Mouse (Mus musculus) forebrain, embryonic 16.5 days (tissue): ENCODE measurements around the gene Palm3. TPM values are rescaled to one million over a fixed set of nuclear protein-coding genes. Genes with fewer than 3 reads are reported as not detected.

Experiments
- ATAC-seq: fragments of 200-750 bp; cut with Nextera tagmentation; 2 replicates; pipeline ENCODE4 v1.8.0; 2017; ENCODE audit warnings: mild to moderate bottlenecking, moderate library complexity
- H3K27ac ChIP-seq: fragments of 300-500 bp; sonication (generic); 2 replicates; pipeline ENCODE4 v1.5.1; 2014; ENCODE audit warnings: low read length, control low read depth
- H3K27me3 ChIP-seq: fragments of 300-500 bp; sonication (generic); replicated peaks from 2 replicates; pipeline ENCODE4 v1.6.1; 2014; ENCODE audit warnings: low read length; ENCODE audit not compliant: control insufficient read depth, insufficient read depth
- H3K36me3 ChIP-seq: fragments of 300-500 bp; sonication (generic); 2 replicates; pipeline ENCODE4 v1.6.1; 2014; ENCODE audit not compliant: control insufficient read depth, insufficient read depth
- H3K4me1 ChIP-seq: fragments of 300-500 bp; sonication (generic); replicated peaks from 2 replicates; pipeline ENCODE4 v1.6.1; 2014; ENCODE audit warnings: low read length; ENCODE audit not compliant: control insufficient read depth, insufficient read depth
- H3K4me2 ChIP-seq: fragments of 300-500 bp; sonication (generic); 2 replicates; pipeline ENCODE4 v1.6.1; 2014; ENCODE audit warnings: mild to moderate bottlenecking, low read length, control low read depth
- H3K4me3 ChIP-seq: fragments of 300-500 bp; sonication (generic); replicated peaks from 2 replicates; pipeline ENCODE4 v1.5.1; 2014; ENCODE audit warnings: mild to moderate bottlenecking, low read length, control low read depth
- H3K9ac ChIP-seq: fragments of 300-500 bp; sonication (generic); replicated peaks from 2 replicates; pipeline ENCODE4 v1.6.1; 2014; ENCODE audit warnings: low read depth, low read length, control low read depth
- H3K9me3 ChIP-seq: fragments of 300-500 bp; sonication (generic); 2 replicates; pipeline ENCODE4 v1.6.1; 2016; ENCODE audit warnings: low read length; ENCODE audit not compliant: control insufficient read depth
- WGBS: fragments of 180-500 bp; shearing (Covaris S2); extraction: QIAGEN DNeasy Blood & Tissue Kit; methylation state at CpG from one replicate; pipeline ENCODE4 v1.1.7; 2014; 5-methylcytosine and 5-hydroxymethylcytosine counted together
- polyA plus RNA-seq: library from polyadenylated mRNA; unstranded; fragments of >200 nt; fragmentation: Nextera tagmentation; extraction: Ambion mirVana; gene quantifications from 2 replicates; pipeline ENCODE4 v1.2.1, GENCODE M21; 2015

Palm3 gene
- polyA plus RNA-seq, 1 experiment from 2014 or later = 2.0 TPM

DNA sequence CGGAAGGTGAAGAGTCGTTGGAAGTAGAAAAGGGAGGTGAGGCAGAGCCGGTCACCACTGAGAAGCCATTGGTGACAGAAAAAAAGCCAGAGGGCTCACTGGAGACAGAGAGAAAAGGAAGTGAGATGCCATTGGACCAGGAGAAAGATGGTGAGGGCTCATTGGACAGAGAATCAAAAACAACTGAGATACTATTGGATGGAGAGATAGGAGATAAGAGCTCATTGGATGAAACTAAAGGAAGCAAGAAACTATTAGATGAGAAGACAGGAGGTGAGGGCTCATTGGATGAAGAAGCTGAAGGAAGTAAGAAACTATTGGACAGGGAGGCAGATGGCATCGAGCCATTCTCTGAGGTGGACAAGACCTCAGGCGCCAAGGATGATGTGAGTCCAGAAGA lies 8.0 kb downstream of the Palm3 start:
- Histone ChIP-seq H3K4me2 (no peak overlapping the region), H3K27me3 (peaks cover 11% of the 10 kb centered on the region), H3K36me3 (no peaks in the 10 kb centered on the region), H3K9me3 (no peaks in the 10 kb centered on the region), H3K9ac (no peak overlapping the region), H3K4me3 (no peak overlapping the region), H3K27ac (no peak overlapping the region), H3K4me1 (peaks cover 10% of the 10 kb centered on the region; the same call in 1 of the 2 replicates)
- WGBS = 91% methylated on average over 5 of the region's 5 CpGs
- no peak for ATAC-seq

DNA sequence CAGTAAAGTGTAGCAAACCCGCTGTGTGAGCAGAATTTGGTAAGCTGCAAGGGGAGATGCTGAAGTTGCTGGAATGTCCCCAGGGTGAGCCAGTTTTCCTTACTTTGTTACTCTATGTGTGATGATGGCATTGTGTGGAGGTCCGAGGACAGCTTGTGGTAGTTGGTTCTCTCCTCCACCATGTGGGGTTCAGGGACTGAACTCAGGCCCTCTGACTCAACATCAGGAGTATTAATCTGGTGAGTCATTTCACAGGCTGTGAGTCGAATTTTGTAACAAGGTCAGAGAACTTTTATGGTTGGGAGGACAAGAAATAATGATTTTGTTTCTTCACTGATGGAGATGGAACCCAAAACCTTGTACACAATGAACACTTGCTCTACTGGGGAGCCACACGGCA lies 11.5 kb downstream of the Palm3 start:
- no peak overlapping the region for H3K4me3 ChIP-seq
- no peaks in the 10 kb centered on the region for H3K4me1 ChIP-seq
- H3K9ac ChIP-seq = no peak overlapping the region
- no peaks in the 10 kb centered on the region for H3K9me3 ChIP-seq
- ATAC-seq = no peak
- peaks cover 4% of the 10 kb centered on the region; the same call in 1 of the 2 replicates for H3K27me3 ChIP-seq
- WGBS = 79% methylated on average over 4 of the region's 4 CpGs
- no peak overlapping the region for H3K4me2 ChIP-seq
- H3K27ac ChIP-seq = no peak overlapping the region
- H3K36me3 ChIP-seq = no peaks in the 10 kb centered on the region

GRCm38 (mm10) chr8:84038015-84038414 lies 16.7 kb downstream of the Palm3 start:
- Histone ChIP-seq H3K4me3 (no peak overlapping the region), H3K4me2 (no peak overlapping the region), H3K36me3 (no peaks in the 10 kb centered on the region), H3K9me3 (no peaks in the 10 kb centered on the region), H3K27me3 (peaks cover 20% of the 10 kb centered on the region), H3K9ac (no peak overlapping the region), H3K4me1 (peaks cover 12% of the 10 kb centered on the region), H3K27ac (no peak overlapping the region)
- 79% methylated on average over 5 of the region's 5 CpGs for WGBS
- no peak for ATAC-seq

GRCm38 (mm10) chr8:84039050-84039449 lies 17.8 kb downstream of the Palm3 start:
- Histone ChIP-seq H3K9me3 (no peaks in the 10 kb centered on the region), H3K36me3 (no peaks in the 10 kb centered on the region), H3K4me1 (peaks cover 14% of the 10 kb centered on the region), H3K4me3 (no peak overlapping the region), H3K4me2 (no peak overlapping the region), H3K27ac (no peak overlapping the region), H3K9ac (no peak overlapping the region), H3K27me3 (peaks cover 29% of the 10 kb centered on the region)
- 0 out of 2 replicates have a peak, but pooled peaks have one; percentile 23 for ATAC-seq
- 5% methylated on average over 5 of the region's 5 CpGs for WGBS

GRCm38 (mm10) chr8:84042066-84042947 lies 21.0 kb downstream of the Palm3 start, which contains the start of gene Il27ra:
Gene Il27ra, minus strand, starts transcription at chr8:84042589.
- Histone ChIP-seq H3K36me3 (no peaks in the 10 kb centered on the region), H3K9me3 (no peaks in the 10 kb centered on the region), H3K9ac (peak within 1 kb of the TSS; percentile 53), H3K4me1 (peaks cover 16% of the 10 kb centered on the region), H3K4me3 (peak within 1 kb of the TSS; percentile 36), H3K27ac (no peak within 1 kb of the TSS), H3K27me3 (peaks cover 36% of the 10 kb centered on the region), H3K4me2 (peak within 1 kb of the TSS; percentile 58)
- WGBS = 3% methylated on average over 40 of the region's 40 CpGs
- peak; percentile 47; the same call in 1 of the 2 replicates for ATAC-seq

DNA sequence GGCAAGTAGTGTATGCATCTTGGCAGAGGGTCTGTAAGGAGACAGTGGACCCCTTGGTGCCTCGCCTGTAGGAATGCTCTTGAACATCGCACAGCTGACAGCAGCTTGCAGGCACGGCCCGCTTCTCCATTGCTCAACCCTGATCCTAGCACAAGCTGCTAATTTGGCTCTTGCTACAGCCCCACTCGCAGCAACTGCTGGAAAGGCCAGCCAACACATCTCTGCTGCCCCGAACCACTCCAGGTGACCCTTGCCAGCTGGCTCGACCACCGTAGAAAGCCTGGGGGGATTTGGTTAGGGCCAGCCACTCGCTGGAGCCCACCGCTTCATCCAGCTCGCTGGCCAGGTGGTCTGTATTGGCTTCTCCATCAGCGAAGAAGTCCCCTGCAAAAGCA lies 21.7 kb downstream of the Palm3 start:
- ATAC-seq = no peak
- no peak overlapping the region for H3K27ac ChIP-seq
- peaks cover 16% of the 10 kb centered on the region for H3K4me1 ChIP-seq
- no peaks in the 10 kb centered on the region for H3K36me3 ChIP-seq
- H3K9ac ChIP-seq = no peak overlapping the region
- no peak overlapping the region for H3K4me3 ChIP-seq
- H3K4me2 ChIP-seq = no peak overlapping the region; the same call in 1 of the 2 replicates
- H3K9me3 ChIP-seq = no peaks in the 10 kb centered on the region
- peaks cover 36% of the 10 kb centered on the region for H3K27me3 ChIP-seq
- WGBS = 28% methylated on average over 12 of the region's 12 CpGs

DNA sequence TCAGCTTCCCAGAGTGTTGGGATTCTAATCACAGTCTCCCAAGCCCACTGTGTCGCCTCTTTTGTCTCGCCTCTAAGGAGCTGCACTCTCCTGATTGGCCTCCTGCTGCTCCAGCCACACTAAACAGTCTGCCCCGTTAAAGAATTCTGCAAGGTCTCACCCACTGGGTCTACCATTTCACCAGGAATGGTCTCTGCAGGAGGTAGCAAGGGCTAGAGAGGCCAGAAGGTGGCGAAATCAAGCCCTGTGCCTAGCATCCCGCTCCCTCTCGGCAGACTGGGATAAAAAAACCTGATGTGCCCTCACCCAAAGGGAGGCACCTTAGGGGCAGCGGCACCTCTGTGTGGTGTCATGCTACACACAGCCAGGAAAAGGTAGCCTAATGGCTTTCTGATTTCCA lies 22.8 kb downstream of the Palm3 start:
- Histone ChIP-seq H3K27ac (no peak overlapping the region), H3K9ac (no peak overlapping the region), H3K9me3 (no peaks in the 10 kb centered on the region), H3K36me3 (no peaks in the 10 kb centered on the region), H3K4me3 (no peak overlapping the region), H3K4me1 (peaks cover 16% of the 10 kb centered on the region), H3K27me3 (peaks cover 33% of the 10 kb centered on the region), H3K4me2 (no peak overlapping the region)
- ATAC-seq = no peak
- 1% methylated on average over 7 of the region's 7 CpGs for WGBS

DNA sequence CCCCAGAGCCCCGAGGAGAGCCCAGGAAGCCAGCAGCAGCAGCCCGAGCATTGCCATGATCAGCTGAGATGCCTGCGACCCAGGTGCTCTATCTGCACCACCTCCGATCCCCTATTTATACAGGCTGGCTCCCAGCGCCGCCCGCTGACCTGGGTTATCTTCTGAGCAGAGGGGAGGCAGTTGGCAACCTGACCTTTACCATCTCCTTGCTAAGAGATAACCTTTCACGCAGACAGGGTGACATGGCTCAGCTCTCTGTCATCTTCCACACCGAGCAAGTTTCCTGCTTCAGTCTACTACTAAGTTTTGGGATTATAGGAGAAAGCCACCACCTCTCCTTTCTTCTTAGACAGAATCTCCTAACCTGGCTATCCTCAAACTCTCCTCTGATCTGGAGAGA lies 23.6 kb downstream of the Palm3 start, which contains the start of gene Rln3:
TSS of gene Rln3 (minus strand) at position 101 of the 400 bp plus-strand sequence.
- whole genome bisulfite sequencing = 12% methylated on average over 9 of the region's 9 CpGs
- no peak within 1 kb of the TSS for H3K4me2 ChIP-seq
- no peak within 1 kb of the TSS for H3K9ac ChIP-seq

DNA sequence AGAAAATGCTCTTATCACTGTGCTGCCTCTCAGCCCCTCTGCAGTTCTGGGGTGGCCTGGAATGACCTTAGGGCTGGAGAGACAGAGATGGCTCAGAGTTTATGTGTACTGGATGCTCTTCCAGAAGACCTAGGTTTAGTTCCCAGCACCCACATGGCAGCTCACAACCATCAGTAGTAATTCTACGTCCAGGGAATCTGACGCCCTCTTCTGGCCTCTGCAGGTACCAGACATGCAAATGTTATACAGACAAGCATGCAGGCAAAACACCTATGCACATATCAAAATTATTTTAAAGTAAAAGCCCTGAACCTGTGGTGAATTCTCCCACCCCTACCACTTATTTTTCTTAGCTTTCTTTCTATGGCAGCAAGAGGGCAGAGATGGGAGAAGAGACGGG lies 25.2 kb downstream of the Palm3 start:
- no peak overlapping the region for H3K9ac ChIP-seq
- H3K27ac ChIP-seq = no peak overlapping the region
- no peak overlapping the region for H3K4me3 ChIP-seq
- 82% methylated on average over 3 of the region's 3 CpGs for WGBS
- no peaks in the 10 kb centered on the region for H3K9me3 ChIP-seq
- ATAC-seq = no peak
- H3K4me2 ChIP-seq = no peak overlapping the region
- H3K4me1 ChIP-seq = peaks cover 16% of the 10 kb centered on the region
- peaks cover 33% of the 10 kb centered on the region for H3K27me3 ChIP-seq
- H3K36me3 ChIP-seq = no peaks in the 10 kb centered on the region

More for the DNA sequence above, 23.6 kb downstream of the Palm3 start, which contains the start of gene Rln3:
- H3K27ac ChIP-seq = no peak within 1 kb of the TSS
- no peaks in the 10 kb centered on the region for H3K36me3 ChIP-seq
- H3K27me3 ChIP-seq = peaks cover 33% of the 10 kb centered on the region
- ATAC-seq = no peak
- peaks cover 16% of the 10 kb centered on the region for H3K4me1 ChIP-seq
- H3K9me3 ChIP-seq = no peaks in the 10 kb centered on the region
- H3K4me3 ChIP-seq = no peak within 1 kb of the TSS
